Mouse (Mus musculus) ES-E14 (cell line): ENCODE results near the gene Espl1.

ENCODE experiments used
- CHD2 ChIP-seq: IDR thresholded peaks from 2 replicates; pipeline ENCODE4 v1.6.1; 2014; ENCODE audit warnings: mild to moderate bottlenecking, low read depth, low read length, inconsistent platforms
- HCFC1 ChIP-seq: IDR thresholded peaks from 2 replicates; pipeline ENCODE4 v1.6.1; 2012; ENCODE audit warnings: low read length, inconsistent platforms, borderline replicate concordance; ENCODE audit not compliant: insufficient read depth
- MAFK ChIP-seq: IDR thresholded peaks from 2 replicates; pipeline ENCODE4 v1.6.1; 2014; ENCODE audit warnings: mild to moderate bottlenecking, low read depth, low read length, inconsistent platforms; ENCODE audit not compliant: insufficient read depth
- ZNF384 ChIP-seq: IDR thresholded peaks from 2 replicates; pipeline ENCODE4 v1.6.1; 2012; ENCODE audit warnings: low read depth, low read length, inconsistent platforms

DNA sequence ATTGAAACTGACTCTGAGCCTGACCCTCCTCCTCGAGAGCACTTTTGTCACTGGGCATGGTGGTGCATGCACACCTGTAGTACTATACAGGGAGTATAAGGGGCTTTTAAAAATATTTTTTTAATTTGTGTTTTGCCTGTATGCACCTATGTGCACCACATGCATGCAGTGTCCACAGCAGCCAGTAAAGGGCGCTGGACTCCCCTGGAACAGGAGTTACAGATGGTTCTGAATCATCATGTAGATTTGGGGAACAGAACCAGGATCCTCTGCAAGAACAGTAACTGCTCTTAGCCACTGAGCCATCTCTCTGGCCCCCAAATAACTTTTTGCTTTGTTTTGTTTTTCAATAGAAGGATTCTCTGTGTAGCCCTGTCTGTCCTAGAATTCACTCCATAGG, 56.1 kb downstream of the Espl1 start:
- TF ChIP-seq ZNF384 (no peak), CHD2 (no peak), MAFK (no peak), HCFC1 (no peak)
